Mouse (Mus musculus): ENCODE data around the gene 4930579G24Rik. TPM values are rescaled to one million over a fixed set of nuclear protein-coding genes. Genes with fewer than 3 reads are reported as not detected.

Gene 4930579G24Rik
- polyA plus RNA-seq (2014; fragmentation: Illumina TruSeq; extraction: RNeasy Lipid Tissue Mini Kit (QIAGEN cat#74804)), result 10.5 TPM

DNA sequence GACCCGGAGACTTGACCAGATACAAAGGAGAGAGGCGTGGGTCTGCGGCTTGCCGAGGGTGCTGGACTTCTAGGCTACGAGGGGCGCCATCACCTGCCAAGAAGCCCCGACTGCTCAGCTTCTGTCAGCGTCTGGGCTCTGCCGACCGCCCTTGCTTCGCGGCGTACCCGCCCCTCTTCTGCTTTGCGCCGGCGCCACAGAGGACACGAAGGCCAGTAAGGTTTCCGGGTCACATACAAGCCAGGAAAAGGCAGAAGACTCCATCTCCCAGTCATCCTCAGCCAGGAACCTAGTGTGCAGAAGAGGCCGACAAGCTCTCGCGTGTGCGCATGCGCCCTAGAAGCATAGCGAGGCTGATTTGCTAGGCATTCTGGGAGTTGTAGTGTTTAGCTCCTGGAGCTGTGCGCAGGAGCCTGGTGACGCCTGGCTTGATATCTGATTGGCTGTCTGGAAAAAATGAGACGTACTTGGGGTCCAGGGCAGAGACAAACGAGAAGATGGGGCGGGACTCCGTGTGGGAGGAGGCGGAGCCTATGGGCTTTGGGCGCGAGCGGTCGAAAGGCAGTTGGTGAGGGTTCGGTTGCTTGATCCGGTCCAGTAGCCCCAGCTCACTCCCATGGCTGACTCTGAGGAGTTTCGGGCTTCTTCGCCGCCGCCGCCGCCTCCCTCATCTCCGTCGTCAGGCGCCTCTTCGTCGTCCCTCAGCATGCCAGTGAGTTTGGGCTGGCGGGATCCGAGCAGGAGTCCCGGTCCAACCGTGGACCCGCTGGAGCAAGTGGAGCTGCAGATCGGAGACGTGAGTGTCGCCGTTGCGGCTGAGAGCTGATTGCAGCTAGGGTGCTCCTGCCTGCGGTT, at the start of gene 4930579G24Rik:
Gene 4930579G24Rik, plus strand, starts transcription at position 519 of the 855 bp plus-strand sequence.

DNA sequence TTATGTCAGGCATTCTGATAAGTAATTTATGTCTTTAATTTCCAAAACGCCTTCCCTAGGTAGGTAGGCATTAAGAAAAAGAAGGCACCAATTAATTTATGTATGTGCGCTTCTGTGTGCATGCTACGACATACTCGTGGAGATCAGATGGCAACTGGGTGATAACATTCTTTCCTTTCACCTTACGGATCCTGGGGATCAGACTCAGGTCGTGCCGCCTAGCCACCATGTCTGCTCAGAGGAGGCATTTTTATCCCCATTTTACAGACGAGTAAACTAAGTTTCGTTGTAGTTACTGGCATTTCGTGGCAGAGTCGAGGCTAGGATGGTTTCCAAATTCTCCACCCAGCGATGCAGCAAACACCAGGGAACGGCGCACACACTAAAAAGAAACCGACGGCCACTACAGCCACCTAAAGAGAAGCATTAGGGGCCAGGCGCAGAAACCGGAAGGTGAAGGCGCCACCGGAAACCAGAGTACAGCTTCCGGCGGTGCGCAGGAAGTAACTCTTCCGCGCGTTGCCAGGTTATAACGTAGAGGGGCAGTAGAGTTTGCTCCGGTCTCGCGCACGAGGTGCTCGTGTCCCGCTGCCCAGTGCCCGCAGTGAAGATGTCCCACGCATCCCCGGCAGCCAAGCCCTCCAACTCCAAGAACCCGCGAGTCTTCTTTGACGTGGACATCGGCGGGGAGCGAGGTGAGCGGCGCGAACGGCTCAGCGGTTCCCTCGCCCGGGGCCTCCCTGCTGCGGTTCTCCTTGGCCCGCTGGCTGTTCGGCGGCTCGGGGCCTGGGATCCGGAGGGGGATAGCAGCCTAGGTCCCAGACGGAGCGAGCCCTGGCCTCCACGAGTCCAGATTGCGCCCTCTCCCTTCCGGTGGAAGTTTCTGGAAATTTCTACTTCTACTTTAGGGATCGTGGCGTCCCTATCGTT, 37.8 kb upstream of the 4930579G24Rik start, which contains the start of gene Ppid:
Gene Ppid, plus strand, starts transcription at position 480 of the 930 bp plus-strand sequence.

GRCm38 (mm10) chr3:79629416-79629730, 494 bp downstream of the 4930579G24Rik start, which contains the start of gene Etfdh:
Gene Etfdh, minus strand, starts transcription at chr3:79629500.

Other genes starting within 250 kb of the 4930579G24Rik start
- 9.6 TPM for gene Fnip2, start 61.3 kb upstream of the 4930579G24Rik start, polyA plus RNA-seq (2014; fragmentation: Illumina TruSeq; extraction: RNeasy Lipid Tissue Mini Kit (QIAGEN cat#74804))
- 363 TPM for gene Ppid, start 37.7 kb upstream of the 4930579G24Rik start, polyA plus RNA-seq (2014; fragmentation: Illumina TruSeq; extraction: RNeasy Lipid Tissue Mini Kit (QIAGEN cat#74804))
- gene Etfdh, start 421 bp downstream of the 4930579G24Rik start, polyA plus RNA-seq (2014; fragmentation: Illumina TruSeq; extraction: RNeasy Lipid Tissue Mini Kit (QIAGEN cat#74804)), result 158 TPM
- gene Rxfp1, start 108.8 kb downstream of the 4930579G24Rik start, polyA plus RNA-seq (2014; fragmentation: Illumina TruSeq; extraction: RNeasy Lipid Tissue Mini Kit (QIAGEN cat#74804)), result 11.5 TPM
- 5.9 TPM for gene Tmem144, start 223.7 kb downstream of the 4930579G24Rik start, polyA plus RNA-seq (2014; fragmentation: Illumina TruSeq; extraction: RNeasy Lipid Tissue Mini Kit (QIAGEN cat#74804))